Mouse (Mus musculus) limb, embryonic 13.5 days (tissue): ENCODE measurements at regions not wholly inside any gene's neighbourhood (a gene's known extent, or its start where the extent isn't known, plus 50 kb on each side); places are given as distances from the start of the nearest gene placed in this dataset.
"Not testable (repeated sequence)": the region's sequence is repeated elsewhere in the genome, so short reads cannot be mapped to it uniquely, and the experiment has no call there.

Source experiments
- ATAC-seq: fragments of 200-750 bp; cut with Nextera tagmentation; 2 replicates; pipeline ENCODE4 v1.8.0; 2017; ENCODE audit warnings: low read depth, moderate number of reproducible peaks, moderate TSS enrichment; ENCODE audit not compliant: low FRiP score
- H3K27ac ChIP-seq: fragments of 300-500 bp; sonication (generic); 2 replicates; pipeline ENCODE4 v1.5.1; 2015; ENCODE audit warnings: inconsistent platforms, mild to moderate bottlenecking, moderate library complexity
- H3K27me3 ChIP-seq: fragments of 300-500 bp; sonication (generic); 2 replicates; pipeline ENCODE4 v1.6.1; 2015; ENCODE audit warnings: mild to moderate bottlenecking, inconsistent platforms
- H3K36me3 ChIP-seq: fragments of 300-500 bp; sonication (generic); 2 replicates; pipeline ENCODE4 v1.6.1; 2015; ENCODE audit warnings: inconsistent platforms, mild to moderate bottlenecking, moderate library complexity
- H3K4me1 ChIP-seq: fragments of 300-500 bp; sonication (generic); 2 replicates; pipeline ENCODE4 v1.6.1; 2015; ENCODE audit warnings: inconsistent platforms
- H3K4me2 ChIP-seq: fragments of 300-500 bp; sonication (generic); replicated peaks from 2 replicates; pipeline ENCODE4 v1.6.1; 2015; ENCODE audit warnings: inconsistent platforms, mild to moderate bottlenecking, moderate library complexity
- H3K4me3 ChIP-seq: fragments of 300-500 bp; sonication (generic); 2 replicates; pipeline ENCODE4 v1.5.1; 2015; ENCODE audit warnings: moderate library complexity, mild to moderate bottlenecking, inconsistent platforms
- H3K9ac ChIP-seq: fragments of 300-500 bp; sonication (generic); 2 replicates; pipeline ENCODE4 v1.6.1; 2015; ENCODE audit warnings: mild to moderate bottlenecking, inconsistent platforms
- H3K9me3 ChIP-seq: fragments of 300-500 bp; sonication (generic); 2 replicates; pipeline ENCODE4 v1.6.1; 2016; ENCODE audit warnings: inconsistent platforms
- WGBS: fragments of 180-500 bp; shearing (Covaris S2); methylation state at CpG from one replicate; pipeline ENCODE4 v1.1.7; 2015; 5-methylcytosine and 5-hydroxymethylcytosine counted together

DNA sequence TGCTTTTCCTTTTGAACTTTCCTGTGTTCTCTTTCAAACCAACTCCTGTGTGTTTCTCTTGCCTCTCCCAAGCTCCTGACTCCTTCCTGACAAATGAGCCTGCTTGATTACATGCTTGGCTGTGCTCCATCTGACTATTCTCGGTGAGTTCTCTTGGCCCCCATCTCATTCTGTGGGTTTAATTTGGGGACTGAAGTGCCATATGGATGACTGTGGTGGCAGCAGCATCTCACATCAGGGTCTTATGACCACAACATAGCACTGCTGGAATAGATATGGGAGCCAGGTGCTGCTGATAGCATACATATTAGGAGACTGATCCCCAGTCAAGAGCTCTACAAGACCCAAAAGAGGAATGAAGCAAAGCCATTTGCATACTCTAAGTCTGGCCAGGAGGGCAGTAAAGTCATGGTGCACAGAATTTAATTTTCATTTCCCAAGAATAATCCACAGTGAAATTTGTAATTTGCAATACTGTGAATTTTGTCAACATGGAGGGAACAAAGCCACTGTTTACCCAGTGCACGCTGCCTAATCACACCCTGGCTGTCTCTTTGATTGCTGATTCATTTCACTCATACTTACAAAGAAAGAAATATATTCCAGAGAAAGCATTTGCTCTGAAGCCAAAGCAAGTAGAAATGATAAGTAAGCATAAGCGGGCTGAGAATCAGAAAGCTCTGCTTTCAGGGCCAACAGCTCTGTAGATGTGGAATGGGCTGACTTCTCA is 1478.4 kb upstream of the Gm7489 start:
- Histone ChIP-seq H3K27me3 (no peaks in the 10 kb centered on the region), H3K9me3 (no peaks in the 10 kb centered on the region), H3K36me3 (no peaks in the 10 kb centered on the region), H3K27ac (no peak overlapping the region), H3K4me3 (no peak overlapping the region), H3K9ac (no peak overlapping the region), H3K4me1 (no peaks in the 10 kb centered on the region), H3K4me2 (no peak overlapping the region)
- ATAC-seq = no peak
- 85% methylated on average over 3 of the region's 3 CpGs for WGBS

DNA sequence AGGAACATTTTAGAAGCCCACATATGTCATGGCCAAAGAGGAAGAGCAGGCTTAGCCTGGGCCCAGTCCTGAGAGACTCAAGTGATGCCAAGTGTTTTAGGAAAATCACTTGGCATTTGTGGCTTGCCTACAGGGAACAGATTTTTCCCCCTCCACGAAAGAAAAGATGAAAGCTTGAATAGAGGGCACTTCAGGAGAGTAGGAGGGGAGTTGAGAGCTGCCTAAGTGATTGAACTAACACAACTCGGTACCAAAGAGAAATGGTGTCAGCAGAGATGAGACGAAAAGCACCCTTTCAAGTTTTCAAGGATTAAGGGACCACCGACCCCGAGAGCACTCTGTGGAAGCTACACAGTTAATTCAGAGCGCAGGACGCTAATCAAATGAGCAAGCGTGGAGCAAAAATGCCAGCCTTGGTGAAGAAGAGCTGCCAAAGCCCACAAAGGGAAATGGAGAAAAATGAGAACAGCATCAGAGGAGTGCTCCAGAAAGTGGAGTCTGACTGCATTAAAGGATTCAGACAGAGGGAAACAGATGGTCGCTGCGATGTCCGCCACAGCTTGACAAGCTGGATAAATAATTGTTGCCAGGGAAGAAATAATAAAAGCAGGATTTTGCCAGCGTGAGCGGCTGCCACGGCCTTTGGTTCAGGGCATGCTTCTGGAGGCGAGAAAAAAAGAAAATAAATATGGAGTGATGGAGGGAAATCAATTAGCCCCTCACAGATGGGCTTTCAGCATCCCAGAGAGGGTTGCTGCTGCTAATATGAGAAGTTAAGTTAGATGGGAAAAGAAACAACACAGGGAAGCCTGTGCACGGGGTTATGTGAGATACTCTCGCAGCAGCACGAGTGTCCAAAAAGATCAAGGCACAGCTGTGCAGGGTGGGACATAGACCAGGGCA is 1471.6 kb upstream of the Gm7489 start:
- peak overlapping the region; percentile 46 for H3K4me2 ChIP-seq
- 26% methylated on average over 18 of the region's 18 CpGs for WGBS
- ATAC-seq = no peak

GRCm38 (mm10) chr15:52425976-52426375 is 1458.7 kb upstream of the Gm7489 start:
- H3K4me2 ChIP-seq = no peak overlapping the region
- ATAC-seq = no peak
- H3K4me3 ChIP-seq = no peak overlapping the region
- H3K9ac ChIP-seq = no peak overlapping the region
- H3K36me3 ChIP-seq = no peaks in the 10 kb centered on the region
- H3K27ac ChIP-seq = no peak overlapping the region
- H3K9me3 ChIP-seq = no peaks in the 10 kb centered on the region
- H3K4me1 ChIP-seq = no peaks in the 10 kb centered on the region
- H3K27me3 ChIP-seq = no peaks in the 10 kb centered on the region

More for the DNA sequence above, 1471.6 kb upstream of the Gm7489 start:
- no peak overlapping the region for H3K9ac ChIP-seq
- H3K36me3 ChIP-seq = no peaks in the 10 kb centered on the region
- H3K4me1 ChIP-seq = peaks cover 5% of the 10 kb centered on the region; the same call in 1 of the 2 replicates
- H3K4me3 ChIP-seq = peak overlapping the region; percentile 15; the same call in 1 of the 2 replicates
- no peak overlapping the region for H3K27ac ChIP-seq
- H3K9me3 ChIP-seq = no peaks in the 10 kb centered on the region
- H3K27me3 ChIP-seq = no peaks in the 10 kb centered on the region

DNA sequence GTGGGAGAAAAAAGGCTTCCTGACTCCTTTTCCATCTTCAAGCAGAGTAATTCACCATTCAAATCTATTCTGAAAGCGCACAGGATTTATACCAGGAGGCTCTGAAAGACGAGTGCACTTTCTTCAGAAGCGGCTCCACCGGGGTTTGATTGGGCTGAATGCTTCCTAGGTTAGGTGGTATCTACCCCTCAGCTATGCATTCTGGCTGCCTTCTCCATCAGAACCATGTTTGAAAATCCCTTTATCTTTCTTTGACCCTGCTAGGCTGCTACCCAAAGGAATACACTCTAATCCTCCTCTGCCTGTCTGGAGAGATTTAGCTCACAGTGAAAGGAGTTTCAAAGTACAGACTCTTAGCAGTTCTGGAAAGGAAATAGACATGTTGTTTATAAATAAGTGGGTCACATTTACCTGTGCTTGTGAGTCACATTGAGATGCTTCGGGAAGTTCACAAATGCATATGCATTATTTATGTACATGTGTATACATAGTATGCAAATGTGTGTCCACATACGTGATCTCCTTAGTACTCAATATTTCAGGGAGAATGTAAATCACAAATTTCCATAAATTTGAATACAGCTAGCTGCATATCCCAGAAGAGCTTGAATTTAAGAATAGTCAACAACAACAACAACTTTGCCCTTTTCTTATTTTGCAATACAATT is 1454.1 kb upstream of the Gm7489 start:
- Histone ChIP-seq H3K9ac (no peak overlapping the region), H3K27ac (no peak overlapping the region), H3K4me2 (no peak overlapping the region), H3K4me3 (no peak overlapping the region), H3K27me3 (no peaks in the 10 kb centered on the region), H3K36me3 (no peaks in the 10 kb centered on the region), H3K4me1 (no peaks in the 10 kb centered on the region), H3K9me3 (no peaks in the 10 kb centered on the region)
- ATAC-seq = no peak
- WGBS = 81% methylated on average over 6 of the region's 6 CpGs

DNA sequence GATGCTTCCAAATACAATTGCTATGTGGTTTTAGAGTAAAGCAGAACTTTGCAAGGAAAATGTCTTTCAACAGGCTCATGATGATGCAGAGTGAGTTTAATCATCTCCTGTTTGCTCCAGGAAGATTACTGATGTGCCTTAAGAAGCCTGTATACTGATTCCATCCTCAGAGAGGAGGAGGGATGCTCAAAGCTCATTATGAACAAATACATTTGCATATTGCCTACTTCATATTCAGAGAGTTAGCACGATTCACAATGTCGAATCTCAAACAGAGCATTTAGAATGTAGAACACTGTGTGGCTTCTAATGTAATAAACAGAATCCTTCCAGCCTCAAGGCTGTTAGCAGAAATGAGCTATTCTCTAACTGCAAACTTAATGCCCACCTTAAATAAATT is 1451.1 kb upstream of the Gm7489 start:
- Histone ChIP-seq H3K9me3 (no peaks in the 10 kb centered on the region), H3K9ac (no peak overlapping the region), H3K36me3 (no peaks in the 10 kb centered on the region), H3K4me3 (no peak overlapping the region), H3K4me2 (no peak overlapping the region), H3K27ac (no peak overlapping the region), H3K4me1 (no peaks in the 10 kb centered on the region), H3K27me3 (no peaks in the 10 kb centered on the region)
- 86% methylated on average over 2 of the region's 2 CpGs for WGBS
- no peak for ATAC-seq

- Histone ChIP-seq H3K27ac (no peak overlapping the region), H3K36me3 (no peaks in the 10 kb centered on the region), H3K9ac (no peak overlapping the region), H3K4me3 (no peak overlapping the region), H3K27me3 (no peaks in the 10 kb centered on the region), H3K9me3 (no peaks in the 10 kb centered on the region), H3K4me1 (no peaks in the 10 kb centered on the region), H3K4me2 (no peak overlapping the region)
- 90% methylated on average over 1 of the region's 1 CpGs for WGBS
- no peak for ATAC-seq
These were observed 1446.3 kb upstream of the Gm7489 start for GRCm38 (mm10) chr15:52438403-52438802.

DNA sequence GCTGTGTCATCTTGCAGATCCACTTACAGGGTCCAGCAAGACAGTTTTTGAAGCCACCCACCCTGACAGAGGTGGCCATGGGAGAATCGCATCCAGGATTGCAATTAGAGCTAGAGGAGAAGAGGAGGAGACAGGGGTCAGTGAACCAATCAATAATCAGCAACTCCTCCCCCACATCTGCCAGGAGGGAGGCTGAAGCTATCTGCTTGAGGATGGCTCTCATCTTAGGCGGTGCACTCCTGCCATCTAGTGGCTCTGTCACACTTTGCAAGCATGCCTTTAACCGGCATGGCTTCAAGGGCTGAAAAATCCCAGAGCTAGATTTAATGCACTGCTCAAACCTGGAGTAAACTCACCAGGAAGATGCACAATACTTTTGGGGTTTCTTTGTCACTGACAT is 1425.9 kb upstream of the Gm7489 start:
- Histone ChIP-seq H3K9me3 (no peaks in the 10 kb centered on the region), H3K27me3 (no peaks in the 10 kb centered on the region), H3K4me2 (peak overlapping the region; percentile 31; the same call in 1 of the 2 replicates), H3K4me3 (no peak overlapping the region), H3K4me1 (peaks cover 4% of the 10 kb centered on the region), H3K27ac (no peak overlapping the region), H3K9ac (no peak overlapping the region), H3K36me3 (no peaks in the 10 kb centered on the region)
- ATAC-seq = peak; percentile 71; the same call in 1 of the 2 replicates
- WGBS = 1% methylated on average over 3 of the region's 3 CpGs

DNA sequence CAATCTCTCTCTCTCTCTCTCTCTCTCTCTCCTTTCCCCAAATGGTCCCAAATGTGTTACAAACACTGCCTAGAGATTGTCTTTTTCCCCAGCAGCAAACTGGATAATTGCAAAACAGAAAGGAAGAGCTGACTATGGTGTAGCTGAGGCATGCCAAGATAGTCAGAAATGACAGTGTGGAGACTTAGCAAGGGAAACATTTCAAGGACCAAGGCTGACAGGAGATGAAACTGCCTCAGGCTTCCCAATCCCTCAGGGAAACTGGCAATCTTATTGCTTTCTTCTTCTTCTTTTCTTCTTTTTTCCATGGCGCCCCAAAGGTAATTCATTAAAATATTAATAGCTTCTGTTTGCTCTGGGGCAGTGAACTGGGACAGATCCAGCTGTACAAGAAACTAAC is 1425.4 kb upstream of the Gm7489 start:
- H3K4me1 ChIP-seq = peaks cover 6% of the 10 kb centered on the region
- no peak overlapping the region for H3K4me3 ChIP-seq
- WGBS = 74% methylated on average over 1 of the region's 1 CpGs
- H3K27me3 ChIP-seq = no peaks in the 10 kb centered on the region
- H3K27ac ChIP-seq = no peak overlapping the region
- ATAC-seq = no peak
- no peaks in the 10 kb centered on the region for H3K9me3 ChIP-seq
- H3K9ac ChIP-seq = no peak overlapping the region
- H3K4me2 ChIP-seq = no peak overlapping the region
- no peaks in the 10 kb centered on the region for H3K36me3 ChIP-seq

GRCm38 (mm10) chr15:52464226-52465138 is 1420.2 kb upstream of the Gm7489 start:
- no peaks in the 10 kb centered on the region for H3K36me3 ChIP-seq
- no peak overlapping the region for H3K27ac ChIP-seq
- H3K9ac ChIP-seq = no peak overlapping the region
- 12% methylated on average over 8 of the region's 8 CpGs for WGBS
- no peak overlapping the region for H3K4me3 ChIP-seq
- no peaks in the 10 kb centered on the region for H3K27me3 ChIP-seq
- 0 out of 2 replicates have a peak, but pooled peaks cover 7% of the 10 kb centered on the region for H3K4me1 ChIP-seq
- no peaks in the 10 kb centered on the region for H3K9me3 ChIP-seq
- no peak for ATAC-seq
- H3K4me2 ChIP-seq = no peak overlapping the region

DNA sequence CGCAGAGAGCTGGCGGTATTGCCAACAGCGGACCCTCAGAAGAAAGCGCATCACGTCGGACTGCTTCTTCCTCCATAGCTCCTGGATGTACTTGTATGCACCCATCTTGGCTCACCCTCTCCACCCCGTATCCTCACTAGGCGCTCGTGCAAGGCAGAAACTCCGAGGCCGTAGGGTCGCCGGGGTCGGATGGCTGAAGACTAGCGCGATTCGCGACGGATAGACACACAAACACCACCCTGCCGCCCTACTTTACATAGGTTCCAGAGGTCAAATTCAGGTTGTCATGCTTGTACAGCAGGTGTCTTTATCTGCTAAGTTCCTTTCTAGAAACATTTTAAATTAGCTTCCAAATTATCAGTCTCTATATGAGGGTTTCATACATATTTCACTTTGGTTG is 1406.6 kb upstream of the Gm7489 start:
- not testable (repeated sequence) for H3K4me2 ChIP-seq, H3K36me3 ChIP-seq, H3K27ac ChIP-seq, ATAC-seq, H3K9ac ChIP-seq, H3K27me3 ChIP-seq, H3K4me1 ChIP-seq, H3K9me3 ChIP-seq, H3K4me3 ChIP-seq
- 90% methylated on average over 19 of the region's 20 CpGs for WGBS

DNA sequence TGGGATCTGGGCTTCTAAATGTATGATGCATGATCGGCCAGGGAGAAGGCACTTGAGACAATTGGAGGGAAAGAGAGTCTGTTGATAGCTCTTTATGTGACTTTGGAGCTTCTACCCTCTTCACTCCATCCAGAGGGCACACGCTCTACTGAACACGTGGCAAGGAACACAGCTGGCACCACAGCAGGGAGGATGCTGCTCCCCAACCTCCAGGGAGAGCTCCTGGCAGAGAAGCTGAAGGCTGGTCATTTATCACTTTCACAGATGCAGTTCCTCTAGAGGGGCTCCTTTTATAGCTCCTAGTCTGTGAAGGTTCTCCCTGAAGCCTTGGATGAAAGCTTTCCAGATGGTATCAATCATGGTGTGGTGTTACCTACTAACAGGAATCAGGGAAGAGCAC is 1403.9 kb upstream of the Gm7489 start:
- H3K27me3 ChIP-seq = no peaks in the 10 kb centered on the region
- no peak overlapping the region for H3K4me3 ChIP-seq
- no peak overlapping the region for H3K9ac ChIP-seq
- no peaks in the 10 kb centered on the region for H3K36me3 ChIP-seq
- H3K4me2 ChIP-seq = no peak overlapping the region
- no peak for ATAC-seq
- peaks cover 3% of the 10 kb centered on the region; the same call in 1 of the 2 replicates for H3K4me1 ChIP-seq
- 23% methylated on average over 3 of the region's 3 CpGs for WGBS
- H3K27ac ChIP-seq = no peak overlapping the region
- no peaks in the 10 kb centered on the region for H3K9me3 ChIP-seq
